Mouse (Mus musculus) gastrocnemius, postnatal 36 days (tissue): ENCODE measurements around the gene Adam19. TPM values are rescaled to one million over a fixed set of nuclear protein-coding genes. Genes with fewer than 3 reads are reported as not detected.
"Not testable (repeated sequence)": the region's sequence is repeated elsewhere in the genome, so short reads cannot be mapped to it uniquely, and the experiment has no call there.

ENCODE experiments used
- DNase-seq, 2 experiments: peaks; one replicate each; pipeline ENCODE4 v3.0.0; 2022
- intact Hi-C: fragments of 180-260 bp; cut with DNase I; formaldehyde crosslinking; loops from one replicate; pipeline ENCODE4 v1.15.1; 2025
- total RNA-seq, 2 experiments: library from RNA; stranded (reverse); gene quantifications; 2 replicates each; pipeline ENCODE4 v1.2.3; 2021

The Adam19 gene
- total RNA-seq, 2 experiments from 2014 or later = 4.4 TPM

- intact Hi-C loops = loop anchor here (2.0 kb wide), 2 partner anchors 75 to 161 kb away; no protein-coding TSS in a partner anchor
- DNase-seq = not testable (repeated sequence)
These were observed 2.3 kb upstream of the Adam19 start for GRCm38 (mm10) chr11:46053457-46053856.

GRCm38 (mm10) chr11:46054311-46054710 is 1.5 kb upstream of the Adam19 start:
- intact Hi-C loops = no loop called here
- no peak for DNase-seq

GRCm38 (mm10) chr11:46054911-46055895 is 589 bp upstream of the Adam19 start:
- no peak for DNase-seq
- intact Hi-C loops = no loop called here

GRCm38 (mm10) chr11:46056770-46057411 is 1.1 kb downstream of the Adam19 start:
- intact Hi-C loops = no loop called here
- peak; percentile 21 to 50 for DNase-seq

- DNase-seq = no peak
- intact Hi-C loops = no loop called here
These were observed 2.2 kb downstream of the Adam19 start for GRCm38 (mm10) chr11:46058011-46058410.

GRCm38 (mm10) chr11:46058916-46059315 is 3.1 kb downstream of the Adam19 start:
- intact Hi-C loops = no loop called here
- no peak for DNase-seq

GRCm38 (mm10) chr11:46059887-46060650 is 4.3 kb downstream of the Adam19 start:
- intact Hi-C loops = loop anchor here (5.0 kb wide), 1 partner anchor 43 kb away; no protein-coding TSS in a partner anchor
- no peak for DNase-seq

- intact Hi-C loops = loop anchor here (5.0 kb wide), 1 partner anchor 43 kb away; no protein-coding TSS in a partner anchor
These were observed 4.8 kb downstream of the Adam19 start for GRCm38 (mm10) chr11:46060651-46061020.

GRCm38 (mm10) chr11:46061776-46062445 is 6.1 kb downstream of the Adam19 start:
- no peak for DNase-seq
- intact Hi-C loops = loop anchor here (5.0 kb wide), 1 partner anchor 45 kb away; no protein-coding TSS in a partner anchor

More at GRCm38 (mm10) chr11:46060651-46061020, 4.8 kb downstream of the Adam19 start:
- no peak for DNase-seq

- intact Hi-C loops = loop anchor here (5.0 kb wide), 1 partner anchor 45 kb away; no protein-coding TSS in a partner anchor
- no peak for DNase-seq
These were observed 6.8 kb downstream of the Adam19 start for GRCm38 (mm10) chr11:46062569-46062968.

- intact Hi-C loops = loop anchor here (5.0 kb wide), 1 partner anchor 46 kb away; no protein-coding TSS in a partner anchor
- DNase-seq = peak in 1 of 2 experiments; percentile 27
These were observed 7.4 kb downstream of the Adam19 start for GRCm38 (mm10) chr11:46062993-46063731.

GRCm38 (mm10) chr11:46064767-46065166 is 9.0 kb downstream of the Adam19 start:
- intact Hi-C loops = loop anchor here (5.0 kb wide), 1 partner anchor 47 kb away; no protein-coding TSS in a partner anchor
- no peak for DNase-seq

- intact Hi-C loops = no loop called here
- DNase-seq = peak in 1 of 2 experiments; percentile 43
These were observed 9.6 kb downstream of the Adam19 start for GRCm38 (mm10) chr11:46065201-46066011.

- intact Hi-C loops = no loop called here
- DNase-seq = no peak
These were observed 11.7 kb downstream of the Adam19 start for GRCm38 (mm10) chr11:46067371-46068060.

GRCm38 (mm10) chr11:46068756-46069407 is 13.1 kb downstream of the Adam19 start:
- peak in 1 of 2 experiments; percentile 39 for DNase-seq
- intact Hi-C loops = no loop called here

- DNase-seq = peak in 1 of 2 experiments; percentile 8
- intact Hi-C loops = no loop called here
These were observed 13.7 kb downstream of the Adam19 start for GRCm38 (mm10) chr11:46069408-46070003.

- intact Hi-C loops = no loop called here
- no peak for DNase-seq
These were observed 14.4 kb downstream of the Adam19 start for GRCm38 (mm10) chr11:46070161-46070560.
